Mouse (Mus musculus): ENCODE measurements around the gene Sdc3. TPM values are rescaled to one million over a fixed set of nuclear protein-coding genes. Genes with fewer than 3 reads are reported as not detected.

Sdc3 gene
- polyA plus RNA-seq, 1 experiment = 18.1 TPM

DNA sequence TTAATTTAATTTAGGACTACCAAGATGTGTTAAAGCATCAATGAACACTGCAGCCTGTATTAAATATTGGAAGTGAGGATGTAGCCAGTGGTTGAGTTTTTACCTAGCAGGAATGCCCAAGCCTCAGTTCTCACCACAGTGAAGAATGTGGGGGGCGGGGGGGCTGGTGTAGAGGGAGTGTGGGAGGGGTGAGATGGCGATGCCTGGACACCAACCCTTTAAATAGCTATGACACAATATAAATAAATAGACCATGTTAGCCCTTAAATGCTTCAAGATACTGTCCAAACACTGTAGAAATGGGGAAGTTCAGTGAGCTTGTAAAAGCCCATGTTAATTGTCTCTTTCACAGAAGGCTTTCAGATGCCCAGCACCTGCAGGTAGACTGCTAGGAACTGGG, 32.5 kb upstream of the Sdc3 start:
- no peaks in the 10 kb centered on the region for H3K4me1 ChIP-seq (ENCODE audit: control insufficient read depth, insufficient read depth, low read length)
- WGBS = 83% methylated on average over 2 of the region's 2 CpGs
- no peak overlapping the region for H3K4me3 ChIP-seq (replicated peaks; ENCODE audit: control insufficient read depth, low read depth, low read length)
- no peak for TF ChIP-seq CTCF (IDR thresholded peaks at IDR 0.05; ENCODE audit: control insufficient read depth, insufficient read depth, low read length)
- TF ChIP-seq POLR2A (IDR thresholded peaks at IDR 0.05; ENCODE audit: borderline replicate concordance, control insufficient read depth, low read depth, low read length) = no peak
- H3K27ac ChIP-seq (ENCODE audit: control insufficient read depth, insufficient read depth, low read depth, low read length, poor library complexity) = no peak overlapping the region

DNA sequence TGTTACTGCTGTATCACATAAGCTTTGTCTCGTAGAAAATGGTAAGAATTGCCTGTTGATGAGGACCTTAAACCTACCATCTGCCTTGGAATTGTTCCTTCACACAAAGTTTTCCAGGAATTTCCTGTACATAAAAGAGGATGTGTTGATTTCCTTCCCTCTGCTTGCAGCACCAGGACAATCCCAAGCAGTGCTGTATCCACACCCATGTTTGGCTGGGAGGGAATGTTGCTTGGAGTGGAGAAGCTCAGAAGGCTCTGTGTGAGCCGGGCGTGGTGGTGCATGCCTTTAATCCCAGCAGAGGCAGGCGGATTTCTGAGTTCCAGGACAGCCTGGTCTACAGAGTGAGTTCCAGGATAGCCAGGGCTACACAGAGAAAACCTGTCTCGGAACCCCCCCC, 30.5 kb upstream of the Sdc3 start:
- H3K4me3 ChIP-seq (replicated peaks; ENCODE audit: control insufficient read depth, low read depth, low read length) = no peak overlapping the region
- WGBS = 82% methylated on average over 5 of the region's 5 CpGs
- H3K4me1 ChIP-seq (ENCODE audit: control insufficient read depth, insufficient read depth, low read length) = no peaks in the 10 kb centered on the region
- TF ChIP-seq POLR2A (IDR thresholded peaks at IDR 0.05; ENCODE audit: borderline replicate concordance, control insufficient read depth, low read depth, low read length) = no peak
- no peak for TF ChIP-seq CTCF (IDR thresholded peaks at IDR 0.05; ENCODE audit: control insufficient read depth, insufficient read depth, low read length)
- H3K27ac ChIP-seq (ENCODE audit: control insufficient read depth, insufficient read depth, low read depth, low read length, poor library complexity) = no peak overlapping the region

GRCm38 (mm10) chr4:130765399-130766160, 26.8 kb upstream of the Sdc3 start:
- no peak for TF ChIP-seq POLR2A (IDR thresholded peaks at IDR 0.05; ENCODE audit: borderline replicate concordance, control insufficient read depth, low read depth, low read length)
- H3K4me1 ChIP-seq (ENCODE audit: control insufficient read depth, insufficient read depth, low read length) = no peaks in the 10 kb centered on the region
- H3K27ac ChIP-seq (ENCODE audit: control insufficient read depth, insufficient read depth, low read depth, low read length, poor library complexity) = no peak overlapping the region
- WGBS = 83% methylated on average over 7 of the region's 7 CpGs
- H3K4me3 ChIP-seq (replicated peaks; ENCODE audit: control insufficient read depth, low read depth, low read length) = no peak overlapping the region

- TF ChIP-seq CTCF (IDR thresholded peaks at IDR 0.05; ENCODE audit: control insufficient read depth, insufficient read depth, low read length) = no peak
- TF ChIP-seq POLR2A (IDR thresholded peaks at IDR 0.05; ENCODE audit: borderline replicate concordance, control insufficient read depth, low read depth, low read length) = no peak
- Histone ChIP-seq H3K4me3 (replicated peaks; ENCODE audit: control insufficient read depth, low read depth, low read length) (no peak overlapping the region), H3K27ac (ENCODE audit: control insufficient read depth, insufficient read depth, low read depth, low read length, poor library complexity) (no peak overlapping the region), H3K4me1 (ENCODE audit: control insufficient read depth, insufficient read depth, low read length) (no peaks in the 10 kb centered on the region)
- 83% methylated on average over 2 of the region's 2 CpGs for WGBS
These were observed 25.9 kb upstream of the Sdc3 start for GRCm38 (mm10) chr4:130766387-130766786.

DNA sequence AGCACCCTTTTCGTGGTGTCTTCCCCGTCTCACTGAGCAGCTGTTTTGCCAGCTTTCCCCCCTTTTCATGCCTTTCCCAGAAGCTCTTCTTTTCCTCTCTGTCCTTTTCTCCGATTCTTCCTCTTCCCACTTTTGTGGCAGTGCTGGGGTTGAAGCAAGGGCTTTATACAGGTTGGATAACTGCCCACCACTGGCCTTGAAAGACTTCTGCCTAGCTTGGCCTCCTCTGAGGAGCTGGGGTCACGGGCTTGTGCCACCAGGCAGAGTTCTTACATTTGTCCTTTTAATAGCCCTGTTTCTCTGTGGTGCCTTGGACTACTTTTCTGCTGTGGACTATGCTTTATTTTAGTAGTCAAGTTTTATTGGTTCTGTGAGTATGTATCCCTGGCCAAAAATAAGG, 25.4 kb upstream of the Sdc3 start:
- Histone ChIP-seq H3K4me1 (ENCODE audit: control insufficient read depth, insufficient read depth, low read length) (no peaks in the 10 kb centered on the region), H3K4me3 (replicated peaks; ENCODE audit: control insufficient read depth, low read depth, low read length) (no peak overlapping the region), H3K27ac (ENCODE audit: control insufficient read depth, insufficient read depth, low read depth, low read length, poor library complexity) (no peak overlapping the region)
- WGBS = 86% methylated on average over 4 of the region's 4 CpGs
- TF ChIP-seq POLR2A (IDR thresholded peaks at IDR 0.05; ENCODE audit: borderline replicate concordance, control insufficient read depth, low read depth, low read length) = no peak
- no peak for TF ChIP-seq CTCF (IDR thresholded peaks at IDR 0.05; ENCODE audit: control insufficient read depth, insufficient read depth, low read length)

DNA sequence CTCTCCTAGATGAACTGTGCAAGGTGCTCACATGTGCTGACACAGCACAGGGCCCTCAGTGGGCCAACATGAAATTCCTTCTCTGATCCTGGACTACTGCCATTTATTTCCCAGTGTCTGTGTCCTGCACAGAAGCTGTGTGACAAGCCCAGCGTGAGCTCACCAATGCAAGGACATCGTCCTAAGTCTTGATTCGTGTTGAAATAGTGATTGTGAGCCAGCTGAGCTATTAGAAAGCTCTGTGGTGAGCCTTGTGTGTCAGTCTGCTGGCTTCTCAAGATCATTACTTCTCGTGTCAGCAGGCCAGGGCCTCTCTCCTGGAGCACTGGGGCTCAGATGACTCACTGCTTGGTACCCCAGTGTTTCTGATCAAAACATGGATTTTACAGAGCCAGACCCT, 18.4 kb upstream of the Sdc3 start:
- no peak overlapping the region for H3K4me3 ChIP-seq (replicated peaks; ENCODE audit: control insufficient read depth, low read depth, low read length)
- no peak overlapping the region for H3K27ac ChIP-seq (ENCODE audit: control insufficient read depth, insufficient read depth, low read depth, low read length, poor library complexity)
- no peak for TF ChIP-seq CTCF (IDR thresholded peaks at IDR 0.05; ENCODE audit: control insufficient read depth, insufficient read depth, low read length)
- no peak for TF ChIP-seq POLR2A (IDR thresholded peaks at IDR 0.05; ENCODE audit: borderline replicate concordance, control insufficient read depth, low read depth, low read length)
- H3K4me1 ChIP-seq (ENCODE audit: control insufficient read depth, insufficient read depth, low read length) = no peaks in the 10 kb centered on the region
- 87% methylated on average over 4 of the region's 4 CpGs for WGBS

- Histone ChIP-seq H3K27ac (ENCODE audit: control insufficient read depth, insufficient read depth, low read depth, low read length, poor library complexity) (no peak overlapping the region), H3K4me3 (replicated peaks; ENCODE audit: control insufficient read depth, low read depth, low read length) (no peak overlapping the region), H3K4me1 (ENCODE audit: control insufficient read depth, insufficient read depth, low read length) (no peaks in the 10 kb centered on the region)
- TF ChIP-seq POLR2A (IDR thresholded peaks at IDR 0.05; ENCODE audit: borderline replicate concordance, control insufficient read depth, low read depth, low read length) = no peak
- TF ChIP-seq CTCF (IDR thresholded peaks at IDR 0.05; ENCODE audit: control insufficient read depth, insufficient read depth, low read length) = no peak
- 91% methylated on average over 4 of the region's 4 CpGs for whole genome bisulfite sequencing
These were observed 17.5 kb upstream of the Sdc3 start for GRCm38 (mm10) chr4:130774822-130775221.

GRCm38 (mm10) chr4:130777647-130778046, 14.7 kb upstream of the Sdc3 start:
- WGBS = 88% methylated on average over 10 of the region's 10 CpGs
- Histone ChIP-seq H3K4me1 (ENCODE audit: control insufficient read depth, insufficient read depth, low read length) (no peaks in the 10 kb centered on the region), H3K27ac (ENCODE audit: control insufficient read depth, insufficient read depth, low read depth, low read length, poor library complexity) (no peak overlapping the region), H3K4me3 (replicated peaks; ENCODE audit: control insufficient read depth, low read depth, low read length) (no peak overlapping the region)
- TF ChIP-seq POLR2A (IDR thresholded peaks at IDR 0.05; ENCODE audit: borderline replicate concordance, control insufficient read depth, low read depth, low read length) = no peak
- TF ChIP-seq CTCF (IDR thresholded peaks at IDR 0.05; ENCODE audit: control insufficient read depth, insufficient read depth, low read length) = no peak

- 87% methylated on average over 3 of the region's 3 CpGs for WGBS
- Histone ChIP-seq H3K4me3 (replicated peaks; ENCODE audit: control insufficient read depth, low read depth, low read length) (no peak overlapping the region), H3K27ac (ENCODE audit: control insufficient read depth, insufficient read depth, low read depth, low read length, poor library complexity) (no peak overlapping the region), H3K4me1 (ENCODE audit: control insufficient read depth, insufficient read depth, low read length) (no peaks in the 10 kb centered on the region)
- TF ChIP-seq CTCF (IDR thresholded peaks at IDR 0.05; ENCODE audit: control insufficient read depth, insufficient read depth, low read length) = no peak
These were observed 13.3 kb upstream of the Sdc3 start for GRCm38 (mm10) chr4:130779037-130779436.

All from bone marrow, adult 2 months (tissue).